Mouse (Mus musculus): ENCODE results near the gene Wdr46. TPM values are rescaled to one million over a fixed set of nuclear protein-coding genes. Genes with fewer than 3 reads are reported as not detected.

Wdr46 gene
- polyA plus RNA-seq, 1 experiment from 2014 or later: 19.7 TPM

DNA sequence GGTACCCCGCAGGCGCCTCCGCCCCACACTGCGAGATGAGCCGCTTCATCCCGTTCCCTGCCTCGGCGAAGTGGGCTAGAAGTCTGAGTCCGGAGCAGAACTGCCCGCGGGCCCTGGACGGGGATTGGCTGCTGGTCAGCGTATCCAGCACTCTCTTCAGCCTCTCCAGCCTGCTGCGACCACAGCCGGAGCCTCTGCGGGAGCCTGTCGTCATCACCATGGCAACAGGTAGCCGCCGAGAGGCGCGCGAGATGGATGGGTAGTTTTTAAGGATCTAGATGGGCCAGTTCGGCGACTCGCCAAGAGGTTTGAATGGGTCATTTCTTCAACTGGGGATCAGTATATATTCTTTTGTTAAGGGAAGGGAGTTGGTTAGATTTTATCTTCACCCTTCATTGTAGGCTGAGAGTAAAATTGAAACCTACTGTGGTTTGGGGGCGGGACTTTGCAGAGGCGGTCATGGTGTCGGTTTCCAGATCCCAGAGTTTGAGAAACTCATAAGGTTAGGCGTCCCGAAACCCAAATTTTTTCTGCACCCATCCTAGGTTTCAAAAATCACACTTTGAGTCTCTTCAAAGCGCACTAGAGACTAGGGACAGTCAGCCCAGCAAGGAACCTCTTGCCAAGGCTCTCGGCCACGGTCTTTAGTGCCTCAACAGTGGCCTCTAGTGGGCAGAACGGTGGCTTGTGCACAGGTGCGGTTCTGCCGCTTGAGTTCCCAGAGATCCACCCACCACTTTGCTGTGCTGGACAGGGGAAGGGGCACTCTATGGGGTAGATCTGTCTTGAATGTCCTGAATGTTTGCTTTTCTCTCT is 20.0 kb upstream of the Wdr46 start:
- Histone ChIP-seq H3K4me2 (peak overlapping the region; percentile 99), H3K27ac (ENCODE audit: low read depth, low read length) (peak overlapping the region; percentile 60), H3K27me3 (ENCODE audit: control insufficient read depth, insufficient read depth, low read length) (peaks cover 3% of the 10 kb centered on the region; the same call in 1 of the 2 replicates), H3K4me3 (ENCODE audit: low read depth, low read length) (peak overlapping the region; percentile 76), H3K9ac (ENCODE audit: low read depth, low read length) (peak overlapping the region; percentile 77), H3K36me3 (ENCODE audit: control insufficient read depth, insufficient read depth, low read length) (no peaks in the 10 kb centered on the region), H3K4me1 (ENCODE audit: control insufficient read depth, insufficient read depth, low read length) (peaks cover 18% of the 10 kb centered on the region), H3K9me3 (replicated peaks; ENCODE audit: control insufficient read depth, low read length) (no peaks in the 10 kb centered on the region)
- ATAC-seq (replicated peaks; ENCODE audit: insufficient number of reproducible peaks, low FRiP score, low TSS enrichment): no peak
- under 1% methylated on average over 36 of the region's 36 CpGs for WGBS (ENCODE audit: insufficient replicate concordance)

GRCm38 (mm10) chr17:33921361-33921760 is 19.1 kb upstream of the Wdr46 start:
- Histone ChIP-seq H3K27ac (ENCODE audit: low read depth, low read length) (no peak overlapping the region), H3K4me2 (no peak overlapping the region), H3K27me3 (ENCODE audit: control insufficient read depth, insufficient read depth, low read length) (peaks cover 3% of the 10 kb centered on the region; the same call in 1 of the 2 replicates), H3K36me3 (ENCODE audit: control insufficient read depth, insufficient read depth, low read length) (no peaks in the 10 kb centered on the region; the same call in 1 of the 2 replicates), H3K9me3 (replicated peaks; ENCODE audit: control insufficient read depth, low read length) (no peaks in the 10 kb centered on the region), H3K4me3 (ENCODE audit: low read depth, low read length) (no peak overlapping the region), H3K4me1 (ENCODE audit: control insufficient read depth, insufficient read depth, low read length) (peaks cover 18% of the 10 kb centered on the region), H3K9ac (ENCODE audit: low read depth, low read length) (no peak overlapping the region)
- 79% methylated on average over 7 of the region's 7 CpGs for WGBS (ENCODE audit: insufficient replicate concordance)
- no peak for ATAC-seq (replicated peaks; ENCODE audit: insufficient number of reproducible peaks, low FRiP score, low TSS enrichment)

DNA sequence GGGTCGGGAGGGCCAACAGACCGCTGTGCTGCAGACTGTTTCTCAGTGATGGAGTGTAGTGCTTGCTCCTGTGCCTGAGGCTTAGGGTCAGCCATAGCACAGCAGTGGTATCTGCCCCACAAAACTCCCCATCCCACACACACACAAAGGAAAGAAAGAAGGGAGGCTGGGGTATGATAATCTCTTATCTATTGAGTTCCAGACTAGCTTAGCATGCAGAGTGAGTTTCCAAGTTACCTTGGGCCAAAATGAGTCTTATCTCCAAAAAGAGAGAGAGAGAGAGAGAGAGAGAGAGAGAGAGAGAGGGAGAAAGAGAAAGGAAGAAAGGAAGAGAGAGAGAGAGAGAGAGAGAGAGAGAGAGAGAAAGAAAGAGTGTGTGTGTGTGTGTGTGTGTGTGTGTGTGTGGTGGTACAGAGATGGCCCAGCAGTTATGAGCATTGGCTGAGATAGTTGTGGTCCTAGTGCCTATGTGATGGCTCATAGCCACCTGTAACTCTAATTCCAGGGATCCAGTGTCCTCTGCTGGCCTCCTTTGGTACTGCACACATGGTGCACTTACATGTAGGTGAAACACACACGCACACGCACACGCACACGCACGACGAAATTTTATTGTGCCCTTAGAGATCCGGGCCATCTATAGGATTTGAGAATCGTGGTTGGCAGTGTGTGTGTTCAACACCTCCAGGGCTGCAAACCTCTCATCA is 15.7 kb upstream of the Wdr46 start:
- Histone ChIP-seq H3K27ac (ENCODE audit: low read depth, low read length) (no peak overlapping the region), H3K4me1 (ENCODE audit: control insufficient read depth, insufficient read depth, low read length) (peaks cover 9% of the 10 kb centered on the region), H3K4me3 (ENCODE audit: low read depth, low read length) (no peak overlapping the region), H3K9me3 (replicated peaks; ENCODE audit: control insufficient read depth, low read length) (no peaks in the 10 kb centered on the region), H3K27me3 (ENCODE audit: control insufficient read depth, insufficient read depth, low read length) (no peaks in the 10 kb centered on the region), H3K36me3 (ENCODE audit: control insufficient read depth, insufficient read depth, low read length) (no peaks in the 10 kb centered on the region; the same call in 1 of the 2 replicates), H3K9ac (ENCODE audit: low read depth, low read length) (no peak overlapping the region), H3K4me2 (no peak overlapping the region)
- ATAC-seq (replicated peaks; ENCODE audit: insufficient number of reproducible peaks, low FRiP score, low TSS enrichment): no peak
- WGBS (ENCODE audit: insufficient replicate concordance): 78% methylated on average over 10 of the region's 10 CpGs

- Histone ChIP-seq H3K4me1 (ENCODE audit: control insufficient read depth, insufficient read depth, low read length) (peaks cover 9% of the 10 kb centered on the region), H3K27ac (ENCODE audit: low read depth, low read length) (no peak overlapping the region), H3K27me3 (ENCODE audit: control insufficient read depth, insufficient read depth, low read length) (no peaks in the 10 kb centered on the region), H3K36me3 (ENCODE audit: control insufficient read depth, insufficient read depth, low read length) (no peaks in the 10 kb centered on the region; the same call in 1 of the 2 replicates), H3K4me3 (ENCODE audit: low read depth, low read length) (no peak overlapping the region), H3K9ac (ENCODE audit: low read depth, low read length) (no peak overlapping the region), H3K4me2 (no peak overlapping the region), H3K9me3 (replicated peaks; ENCODE audit: control insufficient read depth, low read length) (no peaks in the 10 kb centered on the region)
- no peak for ATAC-seq (replicated peaks; ENCODE audit: insufficient number of reproducible peaks, low FRiP score, low TSS enrichment)
- 80% methylated on average over 21 of the region's 21 CpGs for WGBS (ENCODE audit: insufficient replicate concordance)
Measured at GRCm38 (mm10) chr17:33925406-33926116, 14.9 kb upstream of the Wdr46 start.

GRCm38 (mm10) chr17:33926207-33926932 is 14.1 kb upstream of the Wdr46 start:
- H3K27ac ChIP-seq (ENCODE audit: low read depth, low read length): no peak overlapping the region
- peaks cover 13% of the 10 kb centered on the region for H3K4me1 ChIP-seq (ENCODE audit: control insufficient read depth, insufficient read depth, low read length)
- no peak for ATAC-seq (replicated peaks; ENCODE audit: insufficient number of reproducible peaks, low FRiP score, low TSS enrichment)
- WGBS (ENCODE audit: insufficient replicate concordance): 78% methylated on average over 17 of the region's 17 CpGs
- H3K36me3 ChIP-seq (ENCODE audit: control insufficient read depth, insufficient read depth, low read length): no peaks in the 10 kb centered on the region; the same call in 1 of the 2 replicates
- H3K27me3 ChIP-seq (ENCODE audit: control insufficient read depth, insufficient read depth, low read length): no peaks in the 10 kb centered on the region
- no peak overlapping the region for H3K9ac ChIP-seq (ENCODE audit: low read depth, low read length)
- no peak overlapping the region for H3K4me3 ChIP-seq (ENCODE audit: low read depth, low read length)
- H3K9me3 ChIP-seq (replicated peaks; ENCODE audit: control insufficient read depth, low read length): no peaks in the 10 kb centered on the region
- H3K4me2 ChIP-seq: no peak overlapping the region

GRCm38 (mm10) chr17:33928251-33928947 is 12.1 kb upstream of the Wdr46 start:
- Histone ChIP-seq H3K4me2 (peak overlapping the region; percentile 98), H3K36me3 (ENCODE audit: control insufficient read depth, insufficient read depth, low read length) (peaks cover 7% of the 10 kb centered on the region; the same call in 1 of the 2 replicates), H3K27ac (ENCODE audit: low read depth, low read length) (no peak overlapping the region), H3K27me3 (ENCODE audit: control insufficient read depth, insufficient read depth, low read length) (no peaks in the 10 kb centered on the region), H3K9me3 (replicated peaks; ENCODE audit: control insufficient read depth, low read length) (no peaks in the 10 kb centered on the region), H3K4me3 (ENCODE audit: low read depth, low read length) (peak overlapping the region; percentile 94), H3K4me1 (ENCODE audit: control insufficient read depth, insufficient read depth, low read length) (peaks cover 15% of the 10 kb centered on the region), H3K9ac (ENCODE audit: low read depth, low read length) (peak overlapping the region; percentile 91)
- no peak for ATAC-seq (replicated peaks; ENCODE audit: insufficient number of reproducible peaks, low FRiP score, low TSS enrichment)
- 58% methylated on average over 21 of the region's 21 CpGs for WGBS (ENCODE audit: insufficient replicate concordance)

- Histone ChIP-seq H3K27me3 (ENCODE audit: control insufficient read depth, insufficient read depth, low read length) (no peaks in the 10 kb centered on the region), H3K4me3 (ENCODE audit: low read depth, low read length) (peak within 1 kb of the TSS; percentile 94), H3K27ac (ENCODE audit: low read depth, low read length) (peak within 1 kb of the TSS; percentile 98), H3K9ac (ENCODE audit: low read depth, low read length) (peak within 1 kb of the TSS; percentile 91), H3K9me3 (replicated peaks; ENCODE audit: control insufficient read depth, low read length) (no peaks in the 10 kb centered on the region), H3K36me3 (ENCODE audit: control insufficient read depth, insufficient read depth, low read length) (peaks cover 14% of the 10 kb centered on the region), H3K4me1 (ENCODE audit: control insufficient read depth, insufficient read depth, low read length) (peaks cover 15% of the 10 kb centered on the region), H3K4me2 (peak within 1 kb of the TSS; percentile 98)
- under 1% methylated on average over 73 of the region's 80 CpGs for WGBS (ENCODE audit: insufficient replicate concordance)
- peak; percentile 66 for ATAC-seq (replicated peaks; ENCODE audit: insufficient number of reproducible peaks, low FRiP score, low TSS enrichment)
Measured at GRCm38 (mm10) chr17:33929371-33930279, 10.8 kb upstream of the Wdr46 start, which contains the start of gene Rgl2. TSS of gene Rgl2 (plus strand) at chr17:33929543.
